Mouse (Mus musculus): ENCODE measurements around the gene 8030411F24Rik. TPM values are rescaled to one million over a fixed set of nuclear protein-coding genes. Genes with fewer than 3 reads are reported as not detected.

The 8030411F24Rik gene
- total RNA-seq, 2 experiments from 2014 or later, result not detected

Other genes starting within 250 kb of the 8030411F24Rik start
- 10 to 100 TPM; 24.1 to 28.1 TPM for gene Nxt1, start 109.4 kb upstream of the 8030411F24Rik start, total RNA-seq (2021)
- 10 to 100 TPM; 35.5 to 39.9 TPM for gene Gzf1, start 101.0 kb upstream of the 8030411F24Rik start, total RNA-seq (2021)
- 10 to 100 TPM; 12.4 to 14.0 TPM for gene Napb, start 49.5 kb upstream of the 8030411F24Rik start, total RNA-seq (2021)
- gene Cstl1, start 31.7 kb upstream of the 8030411F24Rik start, total RNA-seq (2021), result under 1 TPM in 1 of 2 experiments, not detected in 1; 0.79 TPM
- not detected for gene Cst11, start 10.5 kb upstream of the 8030411F24Rik start, total RNA-seq (2021)
- under 1 TPM in 1 of 2 experiments, not detected in 1; 0.62 TPM for gene Cst12, start 7.4 kb downstream of the 8030411F24Rik start, total RNA-seq (2021)
- gene Cst8, start 16.8 kb downstream of the 8030411F24Rik start, total RNA-seq (2021), result 100 to 1,000 TPM; 167 to 183 TPM
- under 1 TPM in 1 of 2 experiments, not detected in 1; 0.42 TPM for gene Cst13, start 38.1 kb downstream of the 8030411F24Rik start, total RNA-seq (2021)
- not detected for gene Cst9, start 53.1 kb downstream of the 8030411F24Rik start, total RNA-seq (2021)
- gene 9230104L09Rik, start 83.0 kb downstream of the 8030411F24Rik start, total RNA-seq (2021), result 1 to 10 TPM; 1.6 to 2.0 TPM
- gene Cst3, start 93.7 kb downstream of the 8030411F24Rik start, total RNA-seq (2021), result 100 to 1,000 TPM; 558 to 614 TPM
- gene Gm1330, start 221.2 kb downstream of the 8030411F24Rik start, total RNA-seq (2021), result not detected
- not detected for gene Gm10750, start 235.2 kb downstream of the 8030411F24Rik start, total RNA-seq (2021)